Comparison of ENCODE assay signal across 26 mouse cellular contexts in genomic region chr19:11639038-11639437, GRCm38 (mm10). TPM values are rescaled to one million over a fixed set of nuclear protein-coding genes. Genes with fewer than 3 reads are reported as not detected.
DNase-seq lines count a peak whose midpoint lies in the region; ATAC-seq and TF ChIP-seq lines count a peak whose summit lies in the region.
"Had no signal": no experiment of that assay in that cellular context is flagged by ENCODE, and none has a peak within 500 bp of the region (broad histone marks: within the 10 kb centered on the region; RNA-seq: fewer than 3 reads in every experiment).

No protein-coding gene starts in this region.

- ATAC-seq in liver, embryonic 15.5 days (ENCODE audit: insufficient read depth) = no peak
- no peak for ATAC-seq in forebrain, embryonic 14.5 days
- ATAC-seq: CD4-positive, CD25-positive, alpha-beta regulatory T cell, adult 4 months; forebrain, embryonic 13.5 days; forebrain, embryonic 16.5 days had no signal

- no peak for TF ChIP-seq CTCF in bone marrow, adult 2 months (IDR thresholded peaks at IDR 0.05; ENCODE audit: control insufficient read depth, insufficient read depth, low read length)

- DNase-seq in liver (no peak), 3T3-L1 (ENCODE audit: low read depth, low spot score) (peak; percentile 9)
- DNase-seq in Muller cell, postnatal 12 days (ENCODE audit: inconsistent ontology term) = peak; percentile 2
- DNase-seq in heart, adult 9 months (ENCODE audit: low spot score in 2 of 2) = no peak
- DNase-seq in forebrain, embryonic 14.5 days (ENCODE audit: low spot score) = no peak
- DNase-seq: adrenal gland, adult 2 months; adrenal gland, postnatal 10 days; adrenal gland, postnatal 25 days; cerebellum, adult 11-12 months; cerebellum, adult 2 months; cerebellum, adult 9-10 months; cerebellum, postnatal 10 days; cerebellum, postnatal 25 days had no signal

- no peaks in the 10 kb centered on the region for H3K4me1 ChIP-seq in liver, embryonic 15.5 days (replicated peaks)
- no peaks in the 10 kb centered on the region; the same call in 1 of the 2 replicates for H3K4me1 ChIP-seq in bone marrow, adult 2 months (ENCODE audit: control insufficient read depth, insufficient read depth, low read length)
- H3K4me1 ChIP-seq in forebrain, embryonic 14.5 days (ENCODE audit: control insufficient read depth, insufficient read depth, low read length) = no peaks in the 10 kb centered on the region
- H3K4me1 ChIP-seq: embryonic facial prominence, embryonic 10.5 days; embryonic facial prominence, embryonic 12.5 days; forebrain, embryonic 13.5 days had no signal

- no peak overlapping the region for H3K4me2 ChIP-seq in liver, embryonic 15.5 days
- no peak overlapping the region for H3K4me2 ChIP-seq in forebrain, embryonic 14.5 days (ENCODE audit: low read length)
- H3K4me2 ChIP-seq: embryonic facial prominence, embryonic 12.5 days; forebrain, embryonic 13.5 days had no signal

- H3K9ac ChIP-seq in liver, embryonic 15.5 days = no peak overlapping the region
- no peak overlapping the region for H3K9ac ChIP-seq in forebrain, embryonic 14.5 days (ENCODE audit: low read length)
- H3K9ac ChIP-seq: embryonic facial prominence, embryonic 12.5 days; forebrain, embryonic 13.5 days had no signal

- H3K9me3 ChIP-seq in liver, embryonic 15.5 days (replicated peaks) = no peaks in the 10 kb centered on the region
- no peaks in the 10 kb centered on the region for H3K9me3 ChIP-seq in forebrain, embryonic 14.5 days (replicated peaks; ENCODE audit: control insufficient read depth, low read length)
- H3K9me3 ChIP-seq: embryonic facial prominence, embryonic 10.5 days; embryonic facial prominence, embryonic 12.5 days; forebrain, embryonic 13.5 days; G1E had no signal

- H3K27me3 ChIP-seq in liver, embryonic 15.5 days = no peaks in the 10 kb centered on the region
- H3K27me3 ChIP-seq in forebrain, embryonic 14.5 days (replicated peaks; ENCODE audit: control insufficient read depth, insufficient read depth, low read length) = no peaks in the 10 kb centered on the region
- H3K27me3 ChIP-seq: CH12.LX; embryonic facial prominence, embryonic 12.5 days; forebrain, embryonic 13.5 days had no signal

- H3K36me3 ChIP-seq in liver, embryonic 15.5 days (replicated peaks) = no peaks in the 10 kb centered on the region
- H3K36me3 ChIP-seq in forebrain, embryonic 14.5 days (ENCODE audit: control insufficient read depth, insufficient read depth, low read length) = no peaks in the 10 kb centered on the region
- H3K36me3 ChIP-seq: embryonic facial prominence, embryonic 10.5 days; embryonic facial prominence, embryonic 12.5 days; G1E had no signal

- WGBS in liver, embryonic 15.5 days (ENCODE audit: insufficient replicate concordance) = 44% methylated on average over 4 of the region's 4 CpGs
- WGBS in bone marrow, adult 2 months = 38% methylated on average over 4 of the region's 4 CpGs
- 76% methylated on average over 4 of the region's 4 CpGs for WGBS in forebrain, embryonic 14.5 days

- no peak for TF ChIP-seq POLR2A in bone marrow, adult 2 months (IDR thresholded peaks at IDR 0.05; ENCODE audit: borderline replicate concordance, control insufficient read depth, low read depth, low read length)

- H3K4me3 ChIP-seq in liver, embryonic 15.5 days (replicated peaks) = 0 out of 2 replicates have a peak overlapping the region, but pooled peaks have one; percentile 0
- peak overlapping the region; percentile 29 for H3K4me3 ChIP-seq in bone marrow, adult 2 months (replicated peaks; ENCODE audit: control insufficient read depth, low read depth, low read length)
- no peak overlapping the region for H3K4me3 ChIP-seq in forebrain, embryonic 14.5 days (ENCODE audit: low read depth, low read length)
- H3K4me3 ChIP-seq: embryonic facial prominence, embryonic 10.5 days; embryonic facial prominence, embryonic 12.5 days; forebrain, embryonic 13.5 days had no signal

- no peak overlapping the region for H3K27ac ChIP-seq in liver, embryonic 15.5 days (replicated peaks)
- H3K27ac ChIP-seq in bone marrow, adult 2 months (ENCODE audit: control insufficient read depth, insufficient read depth, low read depth, low read length, poor library complexity) = no peak overlapping the region
- H3K27ac ChIP-seq in forebrain, embryonic 14.5 days (ENCODE audit: low read depth, low read length) = no peak overlapping the region
- H3K27ac ChIP-seq: embryonic facial prominence, embryonic 10.5 days; embryonic facial prominence, embryonic 12.5 days; forebrain, embryonic 13.5 days had no signal

RNA-seq across cellular contexts. Expression of gene Ms4a3, which starts 1.6 kb away (rescaled TPM):
- 30.9 and 39.0 TPM in 2 replicates for polyA plus RNA-seq in liver, embryonic 15.5 days (2015; fragmentation: Nextera tagmentation; extraction: Ambion mirVana)
- 51.9 and 110 TPM in 2 replicates for polyA plus RNA-seq in bone marrow, adult 2 months (2011; ENCODE audit: insufficient read depth, insufficient read length, low replicate concordance, missing spikeins)
- polyA plus RNA-seq in forebrain, embryonic 14.5 days (2014; fragmentation: Nextera tagmentation; extraction: Ambion mirVana) = not detected in 2 replicates
- polyA plus RNA-seq: adrenal gland, adult 2 months; CD4-positive, CD25-positive, alpha-beta regulatory T cell, adult 4 months; cerebellum, adult 2 months; cortical plate, adult 2 months; embryonic facial prominence, embryonic 12.5 days; forebrain, embryonic 11.5 days; forebrain, embryonic 13.5 days; forebrain, embryonic 16.5 days; frontal cortex, adult 2 months; G1E had no signal

RNA-seq across cellular contexts. Expression of gene Ms4a2, which starts 15.5 kb away (rescaled TPM):
- 0.73 and 0.81 TPM in 2 replicates for polyA plus RNA-seq in liver, embryonic 15.5 days (2015; fragmentation: Nextera tagmentation; extraction: Ambion mirVana)
- polyA plus RNA-seq in bone marrow, adult 2 months (2011; ENCODE audit: insufficient read depth, insufficient read length, low replicate concordance, missing spikeins) = 1.3 and 3.6 TPM in 2 replicates
- polyA plus RNA-seq in forebrain, embryonic 14.5 days (2014; fragmentation: Nextera tagmentation; extraction: Ambion mirVana) = not detected in 2 replicates
- polyA plus RNA-seq: adrenal gland, adult 2 months; CD4-positive, CD25-positive, alpha-beta regulatory T cell, adult 4 months; cerebellum, adult 2 months; embryonic facial prominence, embryonic 10.5 days; forebrain, embryonic 11.5 days; forebrain, embryonic 13.5 days; forebrain, embryonic 16.5 days; frontal cortex, adult 2 months had no signal

RNA-seq across cellular contexts. Expression of gene Oosp2, which starts 21.3 kb away (rescaled TPM):
- polyA plus RNA-seq in liver, embryonic 15.5 days (2015; fragmentation: Nextera tagmentation; extraction: Ambion mirVana) = 0.17 and 0.24 TPM in 2 replicates
- polyA plus RNA-seq in bone marrow, adult 2 months (2011; ENCODE audit: insufficient read depth, insufficient read length, low replicate concordance, missing spikeins) = not detected in 2 replicates
- not detected in 2 replicates for polyA plus RNA-seq in forebrain, embryonic 14.5 days (2014; fragmentation: Nextera tagmentation; extraction: Ambion mirVana)
- polyA plus RNA-seq: adrenal gland, adult 2 months; CD4-positive, CD25-positive, alpha-beta regulatory T cell, adult 4 months; cerebellum, adult 2 months; cortical plate, adult 2 months; embryonic facial prominence, embryonic 10.5 days; embryonic facial prominence, embryonic 12.5 days; embryonic facial prominence, embryonic 14.5 days; forebrain, embryonic 11.5 days; forebrain, embryonic 13.5 days; forebrain, embryonic 16.5 days; frontal cortex, adult 2 months; G1E had no signal

RNA-seq across cellular contexts. Expression of gene Ms4a6d, which starts 34.4 kb away (rescaled TPM):
- 4.5 and 4.8 TPM in 2 replicates for polyA plus RNA-seq in liver, embryonic 15.5 days (2015; fragmentation: Nextera tagmentation; extraction: Ambion mirVana)
- polyA plus RNA-seq in bone marrow, adult 2 months (2011; ENCODE audit: insufficient read depth, insufficient read length, low replicate concordance, missing spikeins) = 3.0 and 3.6 TPM in 2 replicates
- 2.7 and 2.8 TPM in 2 replicates for polyA plus RNA-seq in forebrain, embryonic 14.5 days (2014; fragmentation: Nextera tagmentation; extraction: Ambion mirVana)

RNA-seq across cellular contexts. Expression of gene Oosp1, which starts 51.9 kb away (rescaled TPM):
- 0.14 TPM in 1 of 2 replicates, not detected in the other for polyA plus RNA-seq in liver, embryonic 15.5 days (2015; fragmentation: Nextera tagmentation; extraction: Ambion mirVana)
- not detected in 2 replicates for polyA plus RNA-seq in bone marrow, adult 2 months (2011; ENCODE audit: insufficient read depth, insufficient read length, low replicate concordance, missing spikeins)
- polyA plus RNA-seq in forebrain, embryonic 14.5 days (2014; fragmentation: Nextera tagmentation; extraction: Ambion mirVana) = not detected in 2 replicates
- polyA plus RNA-seq: adrenal gland, adult 2 months; CD4-positive, CD25-positive, alpha-beta regulatory T cell, adult 4 months; cerebellum, adult 2 months; cortical plate, adult 2 months; embryonic facial prominence, embryonic 10.5 days; embryonic facial prominence, embryonic 12.5 days; embryonic facial prominence, embryonic 14.5 days; forebrain, embryonic 11.5 days; forebrain, embryonic 13.5 days; forebrain, embryonic 16.5 days; frontal cortex, adult 2 months; G1E had no signal

Comparison
In these comparisons a context has a peak if more than half of its experiments do, and no peak if none do; other contexts are left out.
1. DNase-seq: peak in 3T3-L1 (single experiment) and Muller cell, postnatal 12 days (single experiment); none in liver (single experiment), heart, adult 9 months (0 of 2) and forebrain, embryonic 14.5 days (single experiment).
2. RNA of gene Ms4a3, which starts 1.6 kb away (polyA plus RNA-seq): 51.9 to 110 TPM in bone marrow, adult 2 months and 30.9 to 39.0 TPM in liver, embryonic 15.5 days; not detected in forebrain, embryonic 14.5 days; every median in the first group is over 10 times any median in the second.